Mouse (Mus musculus) testis, postnatal 14 days (tissue): ENCODE measurements around the gene Tmprss3.

Experiments
- DNase-seq: peaks from one replicate; pipeline ENCODE4 v3.0.0; 2021; ENCODE audit warnings: low spot score

The Tmprss3 gene

GRCm38 (mm10) chr17:31136821-31137220, 62.0 kb downstream of the Tmprss3 start:
- no peak for DNase-seq

GRCm38 (mm10) chr17:31136291-31136690, 62.5 kb downstream of the Tmprss3 start:
- DNase-seq = no peak

- no peak for DNase-seq
These were observed 63.9 kb downstream of the Tmprss3 start for GRCm38 (mm10) chr17:31134913-31135312.

GRCm38 (mm10) chr17:31133776-31134175, 65.0 kb downstream of the Tmprss3 start:
- no peak for DNase-seq

- no peak for DNase-seq
These were observed 67.4 kb downstream of the Tmprss3 start for GRCm38 (mm10) chr17:31131269-31131821.

GRCm38 (mm10) chr17:31129452-31129851, 69.3 kb downstream of the Tmprss3 start, which contains the start of gene Tff3:
TSS of gene Tff3 (minus strand) at chr17:31129646.
- no peak for DNase-seq
